Mouse (Mus musculus) liver, postnatal 0 days (tissue): ENCODE results near the gene Hsfy2. TPM values are rescaled to one million over a fixed set of nuclear protein-coding genes. Genes with fewer than 3 reads are reported as not detected.

Experiments
- ATAC-seq: fragments of 200-750 bp; cut with Nextera tagmentation; 2 replicates; pipeline ENCODE4 v1.8.0; 2017; ENCODE audit warnings: mild to moderate bottlenecking, moderate library complexity
- DNase-seq: peaks from one replicate; pipeline ENCODE4 v3.0.0-alpha.2; 2016
- H3K27ac ChIP-seq: fragments of 300-500 bp; sonication (generic); 2 replicates; pipeline ENCODE4 v1.5.1; 2014; ENCODE audit warnings: antibody characterized with exemption, moderate library complexity, mild to moderate bottlenecking, low read depth
- H3K27me3 ChIP-seq: fragments of 300-500 bp; sonication (generic); 2 replicates; pipeline ENCODE4 v1.6.1; 2014; ENCODE audit warnings: low read length, control low read depth, mixed read lengths; ENCODE audit not compliant: insufficient read depth
- H3K36me3 ChIP-seq: fragments of 300-500 bp; sonication (generic); replicated peaks from 2 replicates; pipeline ENCODE4 v1.6.1; 2014; ENCODE audit warnings: mild to moderate bottlenecking, control low read depth, low read length, moderate library complexity, mixed read lengths; ENCODE audit not compliant: insufficient read depth
- H3K4me1 ChIP-seq: fragments of 300-500 bp; sonication (generic); 2 replicates; pipeline ENCODE4 v1.6.1; 2014; ENCODE audit warnings: antibody characterized with exemption, mild to moderate bottlenecking, control low read depth; ENCODE audit not compliant: insufficient read depth
- H3K4me2 ChIP-seq: fragments of 300-500 bp; sonication (generic); 2 replicates; pipeline ENCODE4 v1.6.1; 2014; ENCODE audit warnings: low read depth, mild to moderate bottlenecking, low read length, moderate library complexity, mixed read lengths
- H3K4me3 ChIP-seq: fragments of 300-500 bp; sonication (generic); 2 replicates; pipeline ENCODE4 v1.5.1; 2014; ENCODE audit warnings: low read depth, low read length
- H3K9ac ChIP-seq: fragments of 300-500 bp; sonication (generic); replicated peaks from 2 replicates; pipeline ENCODE4 v1.6.1; 2014; ENCODE audit warnings: mild to moderate bottlenecking, moderate library complexity
- H3K9me3 ChIP-seq: fragments of 300-500 bp; sonication (generic); 2 replicates; pipeline ENCODE4 v1.6.1; 2016; ENCODE audit warnings: mild to moderate bottlenecking, control low read depth, low read length, mixed read lengths
- CTCF ChIP-seq: sonication (generic); IDR thresholded peaks from 2 replicates; pipeline ENCODE4 v1.5.1; 2016; ENCODE audit warnings: antibody characterized with exemption, low read depth
- EP300 ChIP-seq: IDR thresholded peaks from 2 replicates; pipeline ENCODE4 v1.6.1; 2016; ENCODE audit warnings: antibody characterized with exemption, low read depth, mild to moderate bottlenecking
- WGBS: fragments of 180-500 bp; shearing (Covaris S2); extraction: QIAGEN DNeasy Blood & Tissue Kit; methylation state at CpG from one replicate; pipeline ENCODE4 v1.1.7; 2014; ENCODE audit not compliant: insufficient replicate concordance; 5-methylcytosine and 5-hydroxymethylcytosine counted together
- polyA plus RNA-seq: library from polyadenylated mRNA; unstranded; fragments of >200 nt; fragmentation: Nextera tagmentation; extraction: Ambion mirVana; gene quantifications from 2 replicates; pipeline ENCODE4 v1.2.1, GENCODE M21; 2015

Hsfy2 gene
- polyA plus RNA-seq = not detected in 2 replicates

DNA sequence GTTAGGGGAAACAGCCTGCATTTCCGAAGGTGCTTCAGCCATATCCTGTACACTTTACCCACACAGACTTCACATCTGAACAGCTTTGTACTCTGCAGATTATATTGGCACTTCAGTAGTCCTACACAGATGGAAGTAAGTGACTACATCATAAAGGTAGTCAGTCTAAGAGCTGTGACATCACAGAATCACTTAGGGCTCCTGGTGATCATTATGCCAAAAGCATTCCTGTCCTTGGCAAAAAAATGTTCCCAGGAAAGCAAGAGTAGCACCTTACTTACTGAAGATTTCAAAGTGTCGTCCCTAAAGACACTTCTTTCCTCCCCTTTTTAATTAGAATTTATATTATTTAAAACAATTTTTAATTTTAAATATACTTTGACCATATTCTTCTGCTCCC is at the start of gene Hsfy2:
Hsfy2 (minus strand) TSS at position 101 of the 400 bp plus-strand sequence.
- no peak within 1 kb of the TSS for H3K27ac ChIP-seq
- no peaks in the 10 kb centered on the region for H3K9me3 ChIP-seq
- H3K4me3 ChIP-seq = no peak within 1 kb of the TSS
- no peak for DNase-seq
- H3K27me3 ChIP-seq = no peaks in the 10 kb centered on the region
- 69% methylated on average over 2 of the region's 2 CpGs for WGBS
- no peaks in the 10 kb centered on the region for H3K4me1 ChIP-seq
- H3K36me3 ChIP-seq = no peaks in the 10 kb centered on the region
- no peak within 1 kb of the TSS for H3K4me2 ChIP-seq
- TF ChIP-seq CTCF = no peak
- ATAC-seq = no peak
- no peak within 1 kb of the TSS for H3K9ac ChIP-seq

GRCm38 (mm10) chr1:56685053-56685557 is 47.9 kb upstream of the Hsfy2 start:
- TF ChIP-seq CTCF (no peak), EP300 (no peak)
- WGBS = 72% methylated on average over 1 of the region's 1 CpGs

DNA sequence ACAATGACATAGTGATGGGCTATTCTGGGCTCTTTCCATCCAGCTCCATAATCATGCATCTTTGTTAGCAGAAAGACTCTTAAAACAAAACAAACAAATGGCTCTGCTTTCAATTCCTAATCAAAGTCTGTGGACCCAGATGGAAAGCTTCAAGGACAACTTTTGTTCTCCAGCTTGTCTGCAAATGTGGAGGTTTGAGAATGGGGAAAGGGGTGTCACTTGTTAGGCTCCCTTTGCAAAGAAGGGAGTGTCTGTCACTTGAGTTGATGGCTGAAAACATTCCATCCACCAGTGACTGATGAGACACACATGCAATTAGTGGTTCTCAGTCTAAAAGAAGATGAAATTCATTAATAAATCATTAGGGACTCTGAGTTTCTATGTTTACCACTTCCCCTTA is 47.3 kb upstream of the Hsfy2 start:
- no peaks in the 10 kb centered on the region for H3K27me3 ChIP-seq
- no peak overlapping the region for H3K4me3 ChIP-seq
- no peaks in the 10 kb centered on the region for H3K36me3 ChIP-seq
- no peaks in the 10 kb centered on the region for H3K4me1 ChIP-seq
- ATAC-seq (no peak), DNase-seq (no peak)
- no peak overlapping the region for H3K27ac ChIP-seq
- no peak for TF ChIP-seq EP300
- TF ChIP-seq CTCF = no peak
- H3K9ac ChIP-seq = no peak overlapping the region
- H3K9me3 ChIP-seq = no peaks in the 10 kb centered on the region
- no peak overlapping the region for H3K4me2 ChIP-seq

More at GRCm38 (mm10) chr1:56685053-56685557, 47.9 kb upstream of the Hsfy2 start:
- no peak overlapping the region for H3K4me3 ChIP-seq
- no peak overlapping the region for H3K27ac ChIP-seq
- no peaks in the 10 kb centered on the region for H3K36me3 ChIP-seq
- no peaks in the 10 kb centered on the region for H3K27me3 ChIP-seq
- H3K9me3 ChIP-seq = no peaks in the 10 kb centered on the region
- no peak overlapping the region for H3K9ac ChIP-seq
- DNase-seq (no peak), ATAC-seq (no peak)
- no peaks in the 10 kb centered on the region for H3K4me1 ChIP-seq
- no peak overlapping the region for H3K4me2 ChIP-seq

DNA sequence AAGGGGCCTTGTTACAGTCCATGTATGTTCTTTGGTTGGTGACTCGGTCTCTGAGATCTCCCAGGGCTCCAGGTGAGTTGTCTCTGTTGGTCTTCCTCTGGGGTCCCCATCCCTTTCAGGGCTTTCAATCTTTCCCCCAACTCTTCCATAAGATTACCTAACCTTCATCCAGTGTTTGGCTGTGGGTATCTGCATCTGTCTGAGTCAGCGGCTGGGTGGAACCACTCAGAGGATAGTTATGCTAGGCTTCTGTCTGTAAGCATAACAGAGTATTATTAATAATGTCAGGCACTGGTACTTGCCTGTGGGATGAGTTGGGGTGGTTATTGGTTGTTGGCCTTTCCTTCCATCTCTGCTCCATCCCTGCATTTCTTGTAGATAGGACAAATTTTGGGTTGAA is 44.0 kb upstream of the Hsfy2 start:
- no peak overlapping the region for H3K4me3 ChIP-seq
- no peaks in the 10 kb centered on the region for H3K4me1 ChIP-seq
- no peak for TF ChIP-seq EP300
- TF ChIP-seq CTCF = no peak
- no peaks in the 10 kb centered on the region for H3K9me3 ChIP-seq
- H3K9ac ChIP-seq = no peak overlapping the region
- no peak for DNase-seq
- no peaks in the 10 kb centered on the region for H3K27me3 ChIP-seq
- 77% methylated on average over 2 of the region's 2 CpGs for WGBS
- H3K36me3 ChIP-seq = no peaks in the 10 kb centered on the region
- no peak for ATAC-seq
- H3K27ac ChIP-seq = no peak overlapping the region
- H3K4me2 ChIP-seq = no peak overlapping the region

- no peaks in the 10 kb centered on the region for H3K4me1 ChIP-seq
- no peaks in the 10 kb centered on the region for H3K36me3 ChIP-seq
- H3K27me3 ChIP-seq = no peaks in the 10 kb centered on the region
- no peak for ATAC-seq
- TF ChIP-seq EP300 = no peak
- no peak for TF ChIP-seq CTCF
- H3K9ac ChIP-seq = no peak overlapping the region
- H3K4me2 ChIP-seq = no peak overlapping the region
- no peak overlapping the region for H3K4me3 ChIP-seq
- H3K9me3 ChIP-seq = no peaks in the 10 kb centered on the region
- WGBS = 61% methylated on average over 2 of the region's 2 CpGs
- H3K27ac ChIP-seq = no peak overlapping the region
- DNase-seq = no peak
Measured at GRCm38 (mm10) chr1:56675253-56675652, 38.0 kb upstream of the Hsfy2 start.

GRCm38 (mm10) chr1:56674601-56675000 is 37.4 kb upstream of the Hsfy2 start:
- H3K4me1 ChIP-seq = no peaks in the 10 kb centered on the region
- no peak for TF ChIP-seq EP300
- no peak for TF ChIP-seq CTCF

More at GRCm38 (mm10) chr1:56674601-56675000, 37.4 kb upstream of the Hsfy2 start:
- no peak for DNase-seq
- no peaks in the 10 kb centered on the region for H3K9me3 ChIP-seq
- no peak for ATAC-seq
- 80% methylated on average over 3 of the region's 3 CpGs for WGBS
- H3K9ac ChIP-seq = no peak overlapping the region
- no peak overlapping the region for H3K4me3 ChIP-seq
- H3K4me2 ChIP-seq = no peak overlapping the region
- no peaks in the 10 kb centered on the region for H3K36me3 ChIP-seq
- no peaks in the 10 kb centered on the region for H3K27me3 ChIP-seq
- H3K27ac ChIP-seq = no peak overlapping the region
